Mouse (Mus musculus) gastrocnemius, postnatal 4 days (tissue): ENCODE measurements at regions not wholly inside any gene's neighbourhood (a gene's known extent, or its start where the extent isn't known, plus 50 kb on each side); places are given as distances from the start of the nearest gene placed in this dataset.

ENCODE experiments used
- DNase-seq, 2 experiments: peaks; one replicate each; pipeline ENCODE4 v3.0.0; 2021 to 2022; ENCODE audit warnings: low spot score in 2 of 2, mixed read lengths in 2 of 2

DNA sequence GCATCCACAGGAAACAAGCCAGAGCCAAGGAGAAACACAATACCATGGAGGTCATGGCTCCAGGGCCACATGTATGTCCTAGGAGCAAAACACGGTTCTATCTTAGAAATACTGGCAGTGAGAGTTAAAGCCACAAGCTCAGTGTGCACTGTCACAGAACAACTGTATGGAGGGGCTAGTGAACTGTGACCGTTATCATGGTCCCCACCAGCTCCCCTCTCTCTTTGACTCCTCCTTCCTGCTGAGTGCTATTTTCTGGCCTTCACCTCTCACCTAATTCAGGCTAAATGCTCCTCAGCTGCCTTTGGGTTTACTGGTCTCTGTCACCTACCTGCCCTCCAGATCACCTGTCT is 712.0 kb downstream of the Vrk1 start:
- DNase-seq, result no peak

DNA sequence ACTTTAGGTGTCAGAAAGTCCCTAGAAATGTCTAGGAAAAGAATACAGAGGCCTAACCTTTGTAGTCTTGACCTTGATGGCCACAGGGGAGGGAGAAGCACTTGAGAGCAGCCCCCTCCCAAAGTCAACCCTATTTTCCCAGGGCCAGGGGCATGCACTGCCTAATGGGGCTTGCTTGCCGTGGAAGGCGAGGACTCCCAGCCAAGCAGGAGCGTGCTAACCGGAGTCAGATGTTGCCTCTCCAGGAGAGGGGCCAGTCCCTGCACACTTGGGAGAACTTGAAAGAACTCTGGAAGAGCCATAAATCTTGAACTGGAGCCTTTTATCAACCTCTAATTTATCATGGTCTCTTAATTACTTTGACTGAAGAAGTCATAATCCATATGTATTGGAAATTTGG is 712.7 kb downstream of the Vrk1 start:
- DNase-seq, result no peak

DNA sequence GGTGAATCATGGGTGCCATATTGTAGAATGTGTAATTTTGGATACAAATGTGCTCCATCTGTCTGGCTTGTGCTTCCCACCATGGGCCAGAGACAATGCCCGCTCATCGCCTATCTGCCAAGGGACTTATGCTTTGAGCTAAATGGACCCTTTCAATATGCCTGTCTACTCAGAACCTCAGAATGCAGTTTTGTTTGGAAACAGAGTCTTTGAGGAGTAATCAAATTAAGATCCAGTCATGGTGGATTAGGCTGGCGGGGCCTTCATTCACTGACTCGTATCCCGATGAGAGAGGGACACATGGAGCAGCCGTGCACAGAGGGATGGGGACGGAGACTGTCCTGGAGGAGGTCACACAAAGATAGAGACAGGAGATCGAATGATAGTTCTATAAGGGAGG is 716.9 kb downstream of the Vrk1 start:
- no peak for DNase-seq

DNA sequence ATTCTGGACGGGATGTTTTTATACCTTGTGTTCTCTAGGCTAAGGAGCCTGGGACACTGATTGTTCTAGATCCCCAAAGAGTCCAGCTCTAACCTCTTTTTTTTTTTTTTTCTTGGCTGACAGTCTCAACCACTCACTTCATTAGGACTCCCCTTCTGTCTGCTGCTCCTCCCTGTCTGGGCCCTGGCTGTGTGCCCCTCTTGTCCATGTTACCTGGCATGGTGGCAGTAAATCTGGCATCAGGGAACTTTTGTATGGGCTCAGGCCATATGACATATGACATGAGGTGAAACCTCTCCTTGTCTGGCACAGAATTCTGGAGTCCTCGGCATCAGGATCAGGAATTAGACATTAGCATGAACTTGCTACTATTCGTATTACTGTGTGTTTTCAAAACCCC is 717.5 kb downstream of the Vrk1 start:
- no peak for DNase-seq

DNA sequence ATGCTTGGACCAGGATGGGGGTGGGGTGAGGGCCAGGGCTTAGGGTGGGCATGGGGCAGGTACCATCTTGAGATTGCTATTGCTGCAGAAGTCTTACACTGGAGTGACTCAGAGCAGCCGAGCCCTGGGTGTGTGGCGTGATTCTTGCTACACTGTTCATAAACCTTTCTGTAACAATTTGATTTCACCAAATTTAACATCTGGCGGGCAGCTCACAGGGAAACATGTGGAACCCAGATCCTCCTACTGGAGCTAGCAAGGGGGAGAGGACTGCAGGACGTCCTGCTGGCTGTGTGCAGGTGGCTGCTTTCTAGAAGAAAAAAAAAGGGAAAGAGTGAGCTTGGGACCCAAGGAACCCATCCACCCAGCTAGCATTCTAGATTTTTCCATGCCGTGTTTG is 719.7 kb downstream of the Vrk1 start:
- no peak for DNase-seq

DNA sequence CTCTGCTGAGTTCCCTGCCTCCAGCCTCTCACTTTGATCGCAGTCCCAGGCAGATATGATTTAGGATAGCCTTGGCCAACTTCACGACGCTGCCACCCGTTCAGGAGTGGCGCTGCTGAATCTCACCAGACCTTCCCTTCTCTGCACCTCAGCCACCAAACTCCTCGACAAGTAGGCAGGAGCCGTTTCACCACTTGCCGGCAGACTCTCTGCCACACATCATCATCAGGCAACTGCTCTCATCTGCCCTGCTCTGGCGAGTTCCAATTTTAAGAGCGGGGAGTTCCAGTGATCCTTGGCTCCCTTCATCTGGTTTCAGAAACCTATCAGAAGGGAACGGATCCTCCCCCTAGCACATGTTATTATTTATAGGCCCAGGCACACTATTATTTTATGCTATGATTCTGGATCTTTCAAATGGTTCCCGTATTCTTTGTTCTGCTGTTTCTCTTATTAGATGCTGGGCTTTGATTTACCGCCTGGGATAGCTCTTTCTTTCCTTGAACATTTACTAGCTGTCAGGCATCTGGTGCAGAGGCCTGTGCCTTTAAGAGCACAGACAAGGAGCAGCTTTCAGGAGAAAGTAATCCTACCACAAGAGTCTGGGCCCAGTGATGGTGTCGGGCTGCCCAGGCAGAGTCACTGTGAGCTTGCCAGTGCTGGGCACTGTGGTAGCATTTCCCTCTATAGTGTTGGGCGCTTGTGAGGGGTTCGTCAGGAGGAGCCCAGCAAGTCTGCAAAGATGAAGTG is 722.3 kb downstream of the Vrk1 start:
- no peak for DNase-seq

DNA sequence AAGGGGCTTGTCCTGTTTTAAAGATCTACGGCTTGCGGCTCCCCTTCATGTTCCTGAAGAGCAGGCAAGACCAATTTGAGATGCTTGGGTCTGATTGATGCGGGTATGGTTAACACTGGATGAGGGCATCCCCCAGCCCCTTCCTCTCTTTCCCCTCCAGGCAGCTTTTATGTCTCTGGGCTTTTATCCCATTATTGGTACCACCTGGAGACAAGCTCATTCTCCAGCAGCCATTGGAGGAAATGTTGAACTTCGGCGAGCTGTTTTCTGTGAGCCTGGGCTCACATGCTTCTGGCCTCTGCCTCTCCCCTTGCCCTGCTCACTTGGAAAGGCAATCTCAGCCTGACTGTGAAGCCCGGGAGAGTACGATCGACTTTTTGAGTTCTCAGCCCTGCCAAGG is 738.7 kb downstream of the Vrk1 start:
- DNase-seq, result no peak

DNA sequence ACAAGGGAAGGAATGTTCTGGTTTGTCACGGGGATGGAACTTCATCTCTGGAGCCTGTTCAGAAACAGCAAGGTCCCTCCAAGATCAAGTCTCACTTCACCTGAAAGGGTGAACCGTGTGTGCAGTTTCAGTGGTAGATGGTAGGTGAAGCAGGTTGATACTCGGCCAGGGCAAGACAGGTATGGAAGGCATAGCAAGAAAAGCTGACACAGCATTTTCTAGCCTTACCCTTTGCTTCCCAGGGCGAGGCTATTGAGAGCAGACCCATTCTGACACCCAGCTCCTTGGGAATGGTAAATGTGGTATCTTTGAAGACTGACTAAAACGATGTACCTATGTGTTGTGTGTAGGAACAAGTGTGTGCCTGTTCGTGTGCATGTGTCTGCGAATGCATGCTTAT is 724.9 kb upstream of the 3110018I06Rik start:
- DNase-seq, result no peak

DNA sequence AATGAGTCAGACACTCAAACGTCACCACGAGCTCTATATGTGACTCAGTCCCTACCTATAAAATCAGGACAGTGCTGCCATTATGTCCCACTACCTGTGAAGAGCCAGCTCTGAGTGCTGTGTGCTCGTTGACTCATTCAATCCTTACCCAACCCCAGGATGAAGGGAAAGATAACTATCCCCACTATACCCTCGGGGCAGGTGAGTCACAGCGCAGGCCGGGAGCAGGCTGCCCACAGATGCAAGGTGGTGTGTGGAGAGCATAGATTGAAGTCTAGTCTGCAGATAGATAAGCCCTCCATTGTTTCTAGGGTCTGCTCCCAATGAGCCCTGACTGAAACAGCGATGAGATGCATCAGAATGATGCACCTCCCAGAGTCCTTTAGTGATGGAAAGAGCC is 723.9 kb upstream of the 3110018I06Rik start:
- DNase-seq, result no peak

DNA sequence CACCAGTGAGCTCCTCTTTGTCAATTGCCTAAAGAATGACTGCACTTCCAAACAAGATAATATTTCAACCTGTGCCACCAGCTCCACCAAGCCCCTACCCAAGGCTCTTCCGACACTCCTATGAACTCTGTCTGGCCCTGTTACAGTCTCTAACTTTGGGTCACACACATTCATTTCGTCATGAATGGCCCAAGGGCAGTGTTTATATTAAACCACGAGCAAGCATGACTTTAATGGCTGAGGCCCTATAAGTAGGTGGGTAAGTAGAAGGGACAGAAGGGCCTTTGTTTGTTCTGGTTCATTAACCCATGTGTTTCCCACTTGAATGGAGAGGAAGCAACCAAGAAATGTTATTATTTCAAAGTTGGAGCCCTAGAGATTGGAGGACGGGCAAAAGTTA is 714.9 kb upstream of the 3110018I06Rik start:
- DNase-seq, result no peak

DNA sequence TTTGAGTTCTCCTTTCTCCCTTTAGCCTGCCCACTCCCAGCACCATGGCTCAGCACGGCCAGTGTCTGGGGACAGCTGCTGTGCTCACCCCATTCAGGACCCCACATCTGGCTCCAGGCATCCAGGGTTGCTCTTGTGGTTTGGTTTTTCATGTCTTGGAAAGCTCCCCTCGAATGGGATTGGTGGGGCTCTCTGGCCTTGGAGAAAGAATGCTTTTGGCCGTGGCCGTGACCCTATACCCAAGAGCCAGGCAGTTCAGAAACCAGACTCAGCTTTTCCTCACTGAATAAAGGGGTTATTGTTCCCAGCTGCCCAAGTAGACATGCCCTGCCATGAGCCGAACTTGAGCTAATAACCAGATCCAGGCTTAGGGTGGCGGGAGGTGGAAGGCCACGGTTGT is 691.8 kb upstream of the 3110018I06Rik start:
- no peak for DNase-seq

DNA sequence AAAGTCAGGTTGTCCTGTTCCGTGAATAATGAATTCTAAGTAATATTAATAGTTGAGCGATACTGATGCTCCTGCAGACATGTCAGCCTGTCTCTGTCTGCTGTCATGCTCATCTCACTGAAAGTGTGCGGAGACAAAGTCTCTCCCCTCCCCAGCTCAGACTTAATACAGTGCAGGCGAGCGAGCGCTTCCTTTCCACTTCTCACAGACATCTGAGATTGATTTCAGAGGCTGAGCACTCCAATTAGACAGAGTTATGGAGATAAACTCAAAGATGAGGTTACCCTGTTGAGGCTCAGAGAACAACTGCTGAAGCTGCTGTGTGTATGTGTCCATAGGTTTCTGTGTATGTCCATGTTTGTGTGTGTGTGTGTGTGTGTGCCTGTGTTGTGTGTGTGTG is 668.7 kb upstream of the 3110018I06Rik start:
- DNase-seq, result no peak

DNA sequence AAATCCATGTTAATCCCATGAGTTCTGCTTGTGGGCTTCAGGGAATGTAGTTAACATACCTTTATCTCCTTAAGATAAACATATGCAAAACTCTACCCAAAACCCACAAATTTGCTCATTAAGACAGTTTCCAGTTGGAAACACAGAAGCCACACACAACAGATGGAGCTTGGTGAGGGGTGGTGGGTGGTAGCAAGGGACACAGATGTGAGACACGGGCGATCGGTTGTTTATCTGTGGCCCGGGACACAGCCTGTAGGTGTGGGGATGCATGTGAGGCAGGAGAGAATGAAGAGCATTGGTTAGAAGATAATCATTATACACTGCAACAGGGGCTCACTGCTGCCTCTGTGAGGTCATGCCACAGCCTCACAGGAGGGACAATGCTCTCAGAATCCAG is 666.1 kb upstream of the 3110018I06Rik start:
- no peak for DNase-seq

DNA sequence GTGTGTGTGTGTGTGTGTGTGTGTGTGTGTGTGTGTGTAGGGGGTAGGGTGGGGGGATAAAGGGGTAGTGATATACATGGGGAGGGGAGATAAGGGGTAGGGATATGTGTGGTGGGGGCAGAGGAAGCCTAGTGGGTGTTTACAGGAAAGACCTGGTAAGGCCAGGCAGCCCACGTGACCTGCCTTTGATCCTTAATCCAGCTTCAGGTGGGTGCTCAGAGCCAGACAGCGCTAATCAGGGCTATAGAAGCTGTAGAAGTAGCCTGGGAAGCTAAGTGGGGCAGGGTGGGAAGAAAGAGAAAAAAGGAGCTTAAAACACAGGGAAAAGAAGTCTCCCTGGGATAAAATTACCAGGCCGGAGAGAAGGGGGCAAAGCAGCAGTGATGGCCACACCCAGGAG is 659.9 kb upstream of the 3110018I06Rik start:
- no peak for DNase-seq

DNA sequence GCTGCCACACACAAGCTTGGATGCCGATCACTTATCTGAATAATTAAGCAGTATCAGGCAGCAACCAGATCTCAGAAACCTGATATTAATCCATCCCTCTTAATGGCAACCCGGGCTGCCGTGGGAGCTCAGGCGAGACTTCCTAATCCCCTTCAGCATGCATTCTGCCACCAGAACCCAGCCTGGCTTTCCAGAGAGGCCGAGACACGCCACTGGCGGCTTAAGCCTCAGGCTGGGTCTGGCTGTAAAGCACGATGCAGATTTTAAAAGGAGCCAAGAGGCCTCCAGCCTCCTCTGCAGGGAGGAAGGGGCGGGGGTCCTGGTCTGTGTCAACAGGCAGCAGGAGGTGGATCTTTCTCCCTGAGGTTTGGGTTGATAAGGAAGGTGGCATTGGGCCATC is 659.1 kb upstream of the 3110018I06Rik start:
- DNase-seq, result no peak

DNA sequence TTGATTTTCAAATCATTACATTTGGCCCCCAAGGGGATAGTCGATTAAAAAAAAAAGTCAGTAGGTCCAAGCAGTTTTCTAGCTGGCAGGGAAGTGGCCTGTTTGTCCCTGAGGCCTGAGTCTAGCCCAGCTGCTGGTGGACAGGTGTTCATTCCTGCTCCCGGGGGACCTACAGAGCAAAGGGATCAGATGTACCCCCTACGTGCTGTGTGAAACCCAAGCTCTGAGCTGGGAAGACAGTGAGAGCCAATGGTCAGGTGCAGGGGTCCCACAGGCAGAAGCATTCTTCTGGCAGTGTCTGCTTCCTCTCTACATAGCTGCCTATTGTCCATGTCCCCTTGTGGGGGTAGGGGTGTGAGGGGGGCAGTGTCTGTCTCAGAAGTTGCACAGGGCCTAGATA is 653.2 kb upstream of the 3110018I06Rik start:
- DNase-seq, result no peak

DNA sequence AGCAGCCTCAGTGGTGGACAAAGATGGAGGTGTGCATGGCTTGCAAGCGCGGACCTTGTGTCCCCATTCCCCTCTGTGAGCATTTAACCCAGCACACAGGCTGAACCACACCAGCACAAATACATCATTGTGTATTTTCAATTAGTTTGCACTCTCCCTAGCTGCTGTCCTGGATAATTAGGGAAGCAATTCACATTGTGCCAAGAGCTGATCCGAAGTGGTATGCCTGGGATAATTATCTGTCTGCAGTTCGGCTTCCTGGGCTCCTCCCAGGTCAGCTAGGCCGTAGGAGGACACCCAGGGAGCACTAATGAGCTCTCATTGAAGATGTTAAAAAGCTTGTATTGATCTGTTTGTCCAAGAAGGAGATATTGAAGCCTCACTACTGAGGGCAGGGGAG is 648.8 kb upstream of the 3110018I06Rik start:
- DNase-seq, result no peak

DNA sequence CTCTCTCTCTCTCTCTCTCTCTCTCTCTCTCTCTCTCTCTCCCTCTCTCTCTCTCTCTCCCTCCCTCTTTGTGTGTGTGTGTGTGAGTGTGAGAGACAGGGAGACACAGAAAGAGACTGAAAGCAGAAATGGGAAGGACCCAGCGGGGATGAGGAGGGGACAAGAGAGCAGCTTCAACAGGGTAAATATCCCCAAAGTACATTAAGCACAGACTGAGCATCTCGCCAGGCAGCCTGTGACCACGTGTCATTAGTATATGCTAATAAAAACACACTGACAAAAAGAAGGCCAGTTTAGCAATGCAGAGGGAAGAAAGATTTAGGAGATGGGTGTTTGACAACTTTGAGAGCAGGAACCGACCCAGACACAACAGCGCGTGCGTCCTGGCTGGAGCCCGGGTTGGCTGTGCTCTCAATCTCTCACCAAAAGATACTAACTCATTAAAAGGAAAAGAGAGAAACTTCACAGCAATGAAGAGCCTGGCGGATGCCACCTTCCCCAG is 648.2 kb upstream of the 3110018I06Rik start:
- no peak for DNase-seq

DNA sequence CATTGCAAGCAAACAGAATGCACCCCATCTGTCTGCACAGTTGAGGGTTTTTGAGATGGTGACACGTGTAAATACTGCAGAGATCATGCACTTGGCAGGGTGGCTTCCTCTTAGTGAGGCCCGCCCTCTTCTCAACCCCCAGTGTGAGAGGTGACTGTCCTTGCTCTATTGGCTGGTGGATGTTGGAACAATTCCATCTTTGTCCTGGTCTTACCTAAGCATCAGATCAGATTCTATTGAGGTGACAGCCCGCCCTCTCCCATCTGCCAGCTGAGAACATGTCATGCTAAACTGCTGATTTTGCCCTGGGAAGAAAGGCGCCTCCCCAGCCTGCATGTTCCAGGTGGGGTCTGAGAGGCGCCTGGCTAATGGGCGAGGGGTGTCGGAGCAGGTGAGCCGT is 646.4 kb upstream of the 3110018I06Rik start:
- no peak for DNase-seq

DNA sequence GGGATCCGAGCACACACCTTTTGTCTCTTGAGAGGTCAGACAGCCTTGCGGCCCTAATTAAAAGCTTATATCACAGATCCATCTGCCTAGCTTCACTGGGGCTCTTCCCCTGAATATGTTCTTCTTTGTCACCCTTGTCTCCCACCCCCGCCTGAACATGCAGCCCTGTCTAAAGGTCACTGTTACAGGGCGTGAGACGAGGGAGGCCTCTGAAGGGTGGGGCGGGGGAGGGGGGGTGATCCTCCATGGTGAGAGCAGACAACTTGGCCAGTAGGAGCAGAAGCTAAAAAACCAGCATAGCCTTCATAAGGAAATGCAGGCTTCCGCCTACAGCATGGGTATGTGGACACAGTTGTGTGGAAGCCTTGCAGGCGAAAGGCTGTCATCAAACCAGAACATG is 646.0 kb upstream of the 3110018I06Rik start:
- no peak for DNase-seq

DNA sequence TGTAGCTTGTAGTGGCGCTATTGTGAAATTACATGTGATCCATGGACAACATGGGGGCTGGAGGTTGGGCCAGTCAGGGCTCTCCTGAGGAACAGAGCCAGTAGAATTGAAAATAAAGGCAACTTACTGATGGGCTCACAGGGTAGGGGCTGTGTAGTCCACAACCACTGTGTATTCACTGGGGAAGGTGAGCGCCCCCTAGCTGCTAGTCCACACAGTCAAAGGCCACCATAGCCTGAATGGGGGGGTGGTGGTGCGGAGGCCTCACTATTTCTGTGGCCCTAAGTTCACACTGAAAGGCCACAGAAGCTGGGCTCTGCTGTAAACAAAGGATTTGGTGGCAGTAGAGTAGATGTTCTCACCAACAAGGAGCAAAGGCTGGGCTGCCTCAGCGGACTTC is 636.8 kb upstream of the 3110018I06Rik start:
- no peak for DNase-seq

DNA sequence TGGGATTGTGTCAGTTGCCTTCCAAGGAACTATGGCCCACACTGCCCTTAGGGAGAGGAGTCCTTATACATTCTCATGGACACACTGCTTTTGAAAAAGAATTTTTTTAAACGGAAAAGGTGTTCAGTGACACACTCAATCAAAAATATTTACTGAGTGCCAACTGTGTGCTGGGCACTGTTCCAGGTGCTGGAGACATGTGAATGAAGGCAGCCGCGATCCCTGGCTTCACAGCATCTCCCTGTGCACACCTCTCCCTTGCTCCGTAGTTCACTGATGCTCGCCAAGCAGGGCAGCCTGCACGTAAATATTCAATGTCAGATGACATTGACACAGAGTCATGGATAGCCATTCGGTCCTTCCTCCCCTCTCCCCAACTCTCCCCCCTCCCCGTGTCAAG is 635.7 kb upstream of the 3110018I06Rik start:
- DNase-seq, result no peak

DNA sequence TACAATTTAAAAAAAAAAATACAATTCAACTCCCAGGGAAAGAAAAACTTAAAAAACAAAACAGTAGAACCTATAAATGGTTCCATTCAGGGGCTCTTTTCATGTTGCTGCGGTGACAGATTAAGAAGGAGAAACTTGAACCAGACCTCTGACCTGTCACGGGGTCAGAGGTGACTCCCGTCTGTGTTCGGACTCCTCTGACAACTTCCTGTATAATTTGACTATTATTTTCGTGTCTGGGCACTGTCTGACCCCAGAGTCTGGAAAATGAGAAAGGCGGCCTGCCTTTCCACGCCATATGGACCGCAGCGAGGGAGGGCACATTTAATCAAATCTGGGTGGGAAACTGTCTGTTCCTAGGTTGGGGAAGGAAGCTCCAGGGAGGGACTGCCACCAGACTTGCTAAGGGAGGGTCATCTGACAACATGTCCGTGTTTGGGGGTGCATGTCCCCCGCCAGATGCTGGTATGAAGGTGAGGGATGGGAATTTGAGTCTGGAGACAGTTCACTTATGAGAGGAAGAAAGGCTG is 634.7 kb upstream of the 3110018I06Rik start:
- DNase-seq, result no peak
